Mouse (Mus musculus) cerebellum, postnatal 14 days (tissue): Measurements from ENCODE around the gene Serpine2.

Experiments
- DNase-seq, 2 experiments: peaks; one replicate each; pipeline ENCODE4 v3.0.0; 2021; ENCODE audit warnings: mixed read lengths in 2 of 2

Serpine2 gene

DNA sequence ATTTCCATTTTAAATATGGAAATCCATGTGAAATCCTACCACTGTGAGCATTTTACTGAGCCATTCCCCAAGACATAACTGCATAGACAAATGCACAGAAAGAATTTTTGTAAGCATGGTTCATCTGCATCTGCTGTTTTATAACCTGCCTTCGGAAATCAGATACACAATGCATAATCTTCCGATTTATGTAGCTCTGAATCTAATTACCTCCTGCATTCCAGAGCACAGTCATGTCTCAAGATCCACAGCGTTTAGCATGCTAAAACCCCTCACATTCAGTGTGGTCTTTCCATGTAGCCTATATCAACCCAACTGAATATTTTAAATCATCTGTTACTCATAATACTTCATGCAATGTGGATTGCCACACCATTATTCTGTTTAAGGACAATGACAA, 51.5 kb downstream of the Serpine2 start:
- no peak for DNase-seq

DNA sequence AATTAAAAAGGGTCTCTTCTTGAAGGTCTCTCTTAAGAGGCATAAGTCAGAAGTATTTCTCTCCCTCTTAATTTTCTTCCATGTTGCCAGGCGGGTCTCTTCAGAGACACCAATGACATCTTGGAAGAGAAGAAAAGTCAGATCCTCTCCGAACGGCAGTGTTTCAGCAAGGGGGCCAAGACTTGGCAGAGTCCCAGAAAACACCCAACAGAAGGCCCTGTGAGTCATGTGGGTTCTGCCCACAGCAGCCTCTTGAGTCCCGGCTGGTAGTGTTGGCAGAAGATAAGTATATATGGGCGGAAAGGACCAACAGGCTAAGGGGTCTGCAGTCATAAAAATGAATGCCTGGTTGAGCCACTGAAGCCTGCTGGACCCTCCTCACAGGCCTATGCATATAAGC, 54.1 kb downstream of the Serpine2 start:
- peak; percentile 26 to 43 for DNase-seq

DNA sequence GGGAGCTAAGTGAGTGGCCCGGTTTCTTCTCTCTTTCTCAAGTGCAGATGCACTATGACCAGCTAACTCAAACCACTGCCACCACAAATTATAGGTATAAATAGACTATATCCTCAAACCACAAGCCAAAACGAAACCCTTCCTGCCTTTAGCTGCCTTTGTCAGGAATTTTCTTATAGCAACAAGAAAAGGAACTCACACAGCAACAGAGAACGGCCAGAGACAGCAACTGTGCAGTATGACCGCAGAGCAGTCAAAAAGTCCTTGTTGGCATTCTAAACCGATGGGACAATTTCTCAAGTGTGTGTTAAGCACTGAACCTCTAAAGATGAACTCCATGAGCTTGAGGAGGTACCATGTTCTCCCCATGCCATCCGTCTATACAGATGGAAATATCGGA, 57.4 kb downstream of the Serpine2 start:
- DNase-seq, result no peak

DNA sequence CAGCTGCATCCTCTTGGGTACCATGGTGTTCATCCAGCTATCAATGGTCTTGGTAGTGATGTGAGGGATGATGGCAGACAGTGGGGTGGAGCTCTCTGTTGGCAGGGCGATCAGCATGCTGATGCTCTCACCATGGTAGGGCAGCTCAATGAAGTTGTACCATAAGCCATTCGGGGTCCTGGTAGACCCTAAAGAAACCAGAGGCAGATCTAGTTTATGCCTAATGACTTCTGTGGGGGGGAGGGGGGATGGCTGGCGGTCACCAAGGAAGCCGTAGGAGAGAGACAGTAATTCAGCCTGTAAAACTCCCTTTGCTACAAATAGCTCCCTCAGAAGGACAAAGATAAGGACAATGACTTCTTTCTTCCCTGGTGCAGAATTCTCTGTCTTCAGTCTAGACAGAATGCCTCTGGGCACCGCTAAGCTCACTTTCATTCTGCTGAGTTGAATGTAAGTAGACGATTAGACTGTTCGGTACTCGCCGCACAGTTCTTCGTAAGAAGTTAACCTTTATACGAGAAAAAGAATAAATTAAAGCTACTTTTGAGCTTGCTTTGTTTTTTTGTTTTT, 58.0 kb downstream of the Serpine2 start:
- DNase-seq, result no peak

DNA sequence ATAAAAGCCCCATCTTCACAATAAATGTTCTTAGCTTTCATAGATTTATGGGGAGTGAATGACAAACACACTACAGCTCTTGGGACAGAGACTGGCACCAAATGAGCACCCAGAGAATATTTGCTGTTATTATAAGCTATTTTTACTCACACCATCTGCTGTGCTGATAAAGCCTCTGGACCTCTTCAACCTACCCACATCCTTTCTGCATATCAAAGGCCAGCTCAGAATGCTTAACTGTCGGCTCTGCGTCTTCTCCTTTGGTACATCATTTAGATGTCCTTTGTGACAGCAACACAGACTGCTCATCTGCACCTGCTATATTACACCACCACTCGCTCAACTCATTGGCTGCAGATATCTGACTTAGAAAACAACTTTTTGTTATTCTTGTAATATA, 63.9 kb downstream of the Serpine2 start:
- no peak for DNase-seq

DNA sequence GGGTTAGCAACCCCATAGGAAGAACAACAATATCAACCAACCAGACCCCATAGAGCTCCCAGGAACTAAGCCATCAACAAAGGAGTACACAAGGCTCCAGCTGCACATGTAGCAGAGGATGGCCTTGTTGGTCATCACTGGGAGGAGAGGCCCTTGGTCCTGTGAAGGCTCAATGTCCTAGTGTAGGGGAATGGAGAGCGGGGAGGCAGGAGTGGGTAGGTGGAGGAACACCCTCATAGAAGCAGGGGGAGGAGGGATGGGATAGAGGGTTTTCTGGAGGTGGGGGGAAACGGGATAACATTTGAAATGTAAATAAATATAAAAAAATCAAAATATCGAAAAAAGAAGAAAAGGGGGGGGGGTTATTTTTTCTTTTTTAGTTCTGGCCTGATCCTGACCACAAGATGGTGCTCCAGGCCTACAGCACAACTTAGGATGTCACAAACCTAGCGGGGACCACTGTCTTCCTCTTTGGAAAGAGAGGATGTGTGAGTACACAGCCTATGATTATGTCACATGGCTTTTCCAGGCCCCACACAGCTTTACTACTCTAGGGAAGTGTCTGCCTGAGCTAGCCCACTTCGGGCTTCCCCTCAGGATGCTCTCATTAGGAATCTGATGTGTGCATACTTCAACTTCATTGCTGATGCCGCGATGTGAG, 74.6 kb downstream of the Serpine2 start:
- peak; percentile 53 to 66 for DNase-seq

DNA sequence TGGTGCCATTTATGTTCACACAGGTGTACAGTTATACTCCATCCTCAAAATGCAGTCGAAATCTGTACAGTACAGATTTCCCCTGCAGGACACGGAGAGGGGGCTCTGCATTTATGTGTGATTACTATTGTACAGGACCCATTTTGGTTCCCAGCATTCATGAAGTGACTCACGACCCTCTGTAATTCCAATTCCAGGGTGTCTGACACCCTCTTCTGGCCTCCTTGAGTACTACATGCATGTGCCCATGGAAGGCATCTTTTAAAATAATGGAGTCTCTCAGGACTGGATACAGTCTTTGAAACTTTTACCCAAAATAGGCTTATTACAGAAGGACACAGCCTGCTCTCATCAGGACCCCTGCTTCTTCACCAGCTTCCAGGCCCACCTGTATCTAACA, 78.5 kb downstream of the Serpine2 start:
- peak in 1 of 2 experiments; percentile 15 for DNase-seq

DNA sequence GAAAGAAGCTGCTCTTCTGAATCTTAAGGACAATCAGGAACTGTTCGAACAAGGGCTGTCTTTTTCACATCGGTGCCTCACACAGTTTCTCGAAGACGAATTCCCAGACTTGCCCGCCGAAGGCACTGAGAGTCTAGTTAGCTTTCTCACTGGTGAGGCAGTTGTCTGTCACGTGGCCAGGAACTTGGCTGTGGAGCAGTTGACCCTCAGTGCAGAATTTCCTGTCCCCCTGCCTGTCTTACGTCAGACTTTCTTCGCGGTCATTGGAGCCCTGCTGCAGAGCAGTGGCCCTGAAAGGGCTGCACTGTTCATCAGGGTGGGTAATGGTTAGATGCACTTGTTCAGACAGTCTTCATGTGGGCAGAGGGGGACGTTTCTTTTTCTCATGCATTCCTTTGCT, 83.0 kb downstream of the Serpine2 start:
- no peak for DNase-seq

DNA sequence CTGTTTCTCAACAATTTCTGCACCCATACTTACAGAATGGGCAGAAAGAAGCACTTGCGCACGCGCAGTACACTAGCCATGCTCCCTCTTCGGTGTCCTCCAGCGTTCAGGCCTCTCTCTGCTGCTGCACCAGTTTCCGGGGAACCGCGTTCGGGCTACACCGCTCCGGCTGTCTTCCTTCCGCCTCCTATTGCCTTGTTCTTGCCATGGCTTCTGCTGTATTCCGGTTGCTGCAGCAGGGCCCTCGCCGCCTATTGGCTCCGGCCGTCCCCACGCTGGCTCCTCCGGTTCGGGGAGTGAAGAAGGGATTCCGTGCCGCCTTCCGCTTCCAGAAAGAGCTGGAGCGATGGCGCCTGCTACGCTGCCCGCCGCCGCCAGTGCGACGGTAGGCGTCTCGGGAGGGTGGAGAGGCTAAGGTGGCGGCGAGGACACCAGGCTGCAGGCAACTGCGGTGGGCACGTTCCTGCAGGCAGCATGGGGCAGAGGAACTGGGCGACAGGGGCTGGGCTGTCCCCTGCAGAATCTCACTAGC, 85.0 kb downstream of the Serpine2 start, which contains the start of the genes Mrpl44 and Wdfy1:
TSS of gene Mrpl44 (plus strand) at position 92 of the 532 bp plus-strand sequence.
TSS of gene Wdfy1 (minus strand) at position 217 of the 532 bp plus-strand sequence.
- DNase-seq, result peak; percentile 98 to 100

DNA sequence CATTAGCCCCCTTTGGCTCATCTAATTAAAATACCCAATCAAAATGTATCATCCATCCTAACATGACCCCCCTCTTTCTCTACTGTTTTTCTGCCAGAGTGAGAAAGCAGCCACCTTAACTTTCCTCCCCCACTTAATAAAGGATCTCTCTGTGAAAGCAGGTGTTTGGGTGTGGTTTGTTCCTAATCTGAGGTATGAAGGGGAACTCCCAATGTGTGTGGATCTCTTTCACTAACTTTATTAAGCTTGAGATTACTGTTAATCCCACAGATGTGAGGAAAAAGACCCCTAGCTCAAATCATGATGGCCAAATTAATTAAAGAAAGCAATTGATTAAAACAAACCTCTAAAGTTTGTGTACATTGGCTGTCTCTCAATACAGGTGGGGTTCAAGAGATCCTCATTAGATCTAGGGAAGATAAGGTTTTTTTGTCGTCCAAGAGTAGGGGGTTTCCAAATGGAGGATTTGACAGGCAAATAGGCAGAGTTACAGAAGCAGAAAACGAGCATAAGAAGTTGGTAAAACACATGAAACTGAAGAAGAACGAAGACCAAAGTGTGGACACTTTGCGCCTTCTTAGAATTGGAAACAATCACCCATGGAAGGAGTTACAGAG, 86.7 kb downstream of the Serpine2 start:
- DNase-seq, result no peak

DNA sequence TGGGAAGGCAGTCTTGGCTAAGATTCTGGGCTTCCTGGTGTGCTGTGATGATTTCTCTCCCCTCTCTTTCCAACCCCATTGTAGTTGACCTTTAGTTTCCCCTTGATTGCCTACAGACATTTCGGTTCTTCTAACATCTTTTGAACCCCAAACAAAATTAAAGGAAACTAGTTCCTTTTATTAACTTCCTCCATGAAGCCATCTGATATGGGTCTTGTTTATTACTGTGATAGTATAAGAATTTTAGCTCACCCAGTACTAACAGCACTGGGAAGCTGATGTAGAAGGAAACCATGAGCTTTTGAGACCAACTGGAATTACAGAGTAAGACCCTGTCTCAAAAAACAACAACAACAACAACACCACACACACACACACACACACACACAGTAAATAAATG, 92.7 kb downstream of the Serpine2 start:
- no peak for DNase-seq

DNA sequence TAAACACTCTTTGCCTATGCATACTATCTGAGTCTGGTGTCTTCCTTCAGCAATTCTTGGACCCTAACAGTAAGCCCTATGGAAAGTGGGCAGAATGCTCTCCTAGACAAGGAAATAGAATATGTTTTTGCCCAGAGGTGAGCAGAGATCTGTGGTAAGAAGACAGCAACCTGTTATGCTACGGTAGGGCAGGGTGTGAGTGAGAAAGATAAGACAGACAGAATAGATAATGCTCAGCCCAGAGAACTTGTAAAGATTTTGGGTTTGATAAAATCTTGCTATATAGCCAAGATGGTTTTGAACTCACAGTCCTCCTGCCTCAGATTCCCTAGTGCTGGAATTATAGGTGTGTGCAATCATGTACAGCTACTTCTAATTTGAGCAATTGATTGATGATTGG, 96.5 kb downstream of the Serpine2 start:
- DNase-seq, result no peak

DNA sequence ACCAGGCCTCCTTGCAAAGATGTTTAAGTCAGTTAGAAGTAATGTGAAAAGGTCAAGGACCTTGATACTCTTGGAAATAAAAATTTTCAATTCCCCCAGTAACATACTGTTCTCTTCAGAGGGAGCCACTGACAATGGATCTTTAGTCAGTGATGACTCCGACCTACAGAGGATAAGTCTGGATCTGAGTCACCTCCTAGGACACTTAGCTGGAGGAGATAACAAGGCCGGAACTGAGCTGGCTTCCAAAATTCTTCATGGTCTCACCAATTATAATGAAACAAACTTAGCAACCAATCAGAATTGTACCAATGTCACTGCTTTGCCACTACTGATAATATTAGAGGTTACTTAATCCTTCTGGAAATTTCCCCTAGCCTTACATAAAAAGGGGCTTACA, 96.9 kb downstream of the Serpine2 start:
- DNase-seq, result no peak

DNA sequence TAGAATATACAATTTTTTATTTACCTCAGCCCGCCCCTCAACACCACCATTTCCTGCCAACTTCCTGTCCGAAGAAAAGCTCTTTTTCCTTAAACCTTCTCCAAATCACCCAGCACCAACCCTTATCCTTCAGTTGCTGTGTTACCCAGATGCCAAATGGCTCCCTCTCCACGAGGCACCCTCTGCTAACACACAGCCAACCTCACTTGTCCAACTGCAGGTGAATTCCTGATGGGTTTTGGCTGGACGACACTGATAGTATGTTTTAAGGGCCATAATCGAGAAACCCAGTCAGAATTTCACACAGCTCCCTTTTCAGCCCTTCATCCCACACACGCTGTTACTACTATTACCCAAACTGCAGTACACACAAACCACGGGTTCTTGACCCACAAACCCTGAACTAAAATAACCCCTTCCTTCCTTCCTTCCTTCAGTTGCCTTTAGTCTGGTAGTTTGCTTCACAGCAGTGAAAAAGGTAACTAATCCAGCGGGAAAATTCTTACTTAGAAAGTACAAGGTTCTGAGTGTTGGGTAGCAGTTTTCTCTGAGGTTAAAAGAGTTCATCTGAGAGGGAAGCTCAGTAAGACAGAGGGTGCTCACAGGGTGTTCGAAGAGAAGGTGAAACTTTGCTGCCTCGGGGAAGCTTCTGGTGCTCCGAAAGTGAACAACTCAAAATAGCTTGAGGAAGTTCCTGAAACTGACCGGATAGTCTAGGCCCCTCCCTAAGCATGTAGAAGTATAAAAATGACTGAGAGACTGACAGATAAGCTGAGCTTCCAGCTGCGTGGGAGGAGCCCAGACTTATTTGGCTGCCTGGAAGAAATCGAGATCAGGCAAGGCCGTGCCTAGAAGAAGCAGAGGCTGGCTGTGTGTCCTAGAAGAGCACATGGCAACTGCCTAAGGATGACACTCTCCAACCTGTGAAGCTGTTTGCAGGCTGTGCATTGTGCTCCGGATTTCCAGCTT, 98.4 kb downstream of the Serpine2 start:
- peak; percentile 10 to 20 for DNase-seq

DNA sequence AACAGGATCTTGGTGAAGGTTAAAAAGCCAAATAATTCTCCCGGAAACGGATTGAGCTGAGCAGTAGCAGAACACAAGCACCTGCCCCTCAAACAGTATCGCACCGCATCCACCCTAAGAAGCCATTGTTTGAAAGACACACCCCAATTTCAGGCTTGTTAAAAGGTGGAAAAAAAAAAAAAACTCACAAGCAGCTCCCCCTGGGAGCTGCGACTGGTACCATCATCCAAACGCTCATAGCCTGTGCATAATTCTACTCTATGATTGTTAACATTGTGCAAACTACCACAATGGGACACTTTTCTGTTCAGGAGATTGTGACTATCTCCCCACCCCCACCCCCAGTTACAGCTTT, 99.1 kb downstream of the Serpine2 start:
- DNase-seq, result no peak

DNA sequence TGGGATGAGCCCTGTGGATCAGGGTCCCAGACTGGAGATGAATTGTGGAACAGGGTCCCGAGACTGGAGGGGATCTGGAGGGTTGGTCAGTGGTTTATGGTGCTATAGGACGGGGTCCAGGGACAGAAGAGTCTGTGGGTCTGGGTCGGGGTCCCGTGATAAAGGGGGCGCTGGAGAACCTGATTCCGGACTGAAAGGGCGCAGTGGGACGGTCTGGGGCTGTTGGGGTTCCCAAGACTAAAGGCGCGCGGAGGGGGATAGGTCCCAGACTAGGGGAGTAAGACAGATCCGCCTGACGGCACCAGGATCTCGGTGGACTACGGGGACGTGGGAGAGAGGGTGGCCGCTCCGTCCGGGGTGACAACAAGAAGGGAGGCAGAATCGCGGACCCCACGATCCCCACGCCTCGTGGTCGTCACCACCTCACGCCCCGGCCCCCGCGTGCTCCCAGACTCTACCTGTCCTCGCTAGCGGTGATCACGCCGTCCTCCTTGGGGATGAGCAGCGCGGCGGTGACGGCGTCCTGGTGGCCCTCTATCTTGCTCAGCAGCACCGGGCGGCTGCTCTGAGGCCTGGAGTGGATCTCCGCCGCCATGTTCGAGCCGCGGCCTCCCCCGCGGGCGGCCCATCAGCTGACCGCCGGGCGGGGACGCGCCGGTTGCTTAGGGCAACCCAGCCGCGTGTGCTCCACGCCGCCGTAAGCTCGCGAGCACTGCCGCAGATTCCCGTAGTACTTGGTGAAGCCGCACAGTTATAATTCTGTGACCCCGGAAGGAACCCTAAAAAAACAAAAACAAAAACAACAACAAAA, 99.7 kb downstream of the Serpine2 start:
- peak; percentile 85 to 89 for DNase-seq

DNA sequence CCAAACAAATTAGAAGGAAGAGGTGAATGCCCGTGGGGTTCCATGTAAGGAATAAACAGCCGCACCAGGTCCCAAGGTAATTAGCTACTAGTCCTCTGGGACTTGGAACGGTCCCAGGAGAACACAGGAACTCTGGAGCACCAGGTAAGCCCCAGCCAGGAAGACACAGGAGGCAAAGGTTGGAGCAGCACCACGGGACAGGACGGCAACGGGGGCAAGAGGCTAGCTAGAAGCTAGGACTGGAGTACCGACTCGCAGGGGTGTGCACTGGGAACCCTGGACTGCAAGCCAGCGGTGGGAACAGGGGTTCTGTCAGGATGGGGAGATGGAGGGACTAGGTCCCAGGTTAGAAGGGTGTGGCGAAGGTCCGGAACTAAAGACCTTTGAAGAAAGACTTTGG, 100.3 kb downstream of the Serpine2 start:
- peak; percentile 25 to 28 for DNase-seq

DNA sequence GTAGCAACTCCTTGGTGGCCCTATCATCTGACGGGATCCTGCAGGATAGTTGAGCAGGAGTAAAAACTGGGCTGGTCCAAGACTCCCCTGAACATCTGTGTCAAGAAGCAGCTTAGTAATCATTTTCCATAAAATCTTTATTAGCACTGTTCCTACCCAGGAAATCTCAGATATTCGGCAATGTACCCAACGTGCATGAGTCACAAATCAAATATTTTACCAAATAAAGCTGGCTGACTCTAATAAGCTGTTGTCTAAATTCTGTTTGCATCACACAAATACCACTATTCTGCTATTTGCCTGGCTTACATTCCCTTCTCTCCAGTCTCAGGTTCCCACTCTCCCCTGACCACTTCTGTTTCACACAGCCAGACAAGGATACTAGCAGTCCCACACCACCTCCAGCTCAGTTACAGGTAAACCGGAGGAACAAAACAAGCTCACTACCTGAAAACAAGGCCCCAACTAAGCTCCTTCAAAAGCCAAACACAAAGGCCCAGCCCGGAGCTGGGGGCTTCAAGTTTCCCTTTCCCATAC, 101.5 kb downstream of the Serpine2 start:
- DNase-seq, result no peak

DNA sequence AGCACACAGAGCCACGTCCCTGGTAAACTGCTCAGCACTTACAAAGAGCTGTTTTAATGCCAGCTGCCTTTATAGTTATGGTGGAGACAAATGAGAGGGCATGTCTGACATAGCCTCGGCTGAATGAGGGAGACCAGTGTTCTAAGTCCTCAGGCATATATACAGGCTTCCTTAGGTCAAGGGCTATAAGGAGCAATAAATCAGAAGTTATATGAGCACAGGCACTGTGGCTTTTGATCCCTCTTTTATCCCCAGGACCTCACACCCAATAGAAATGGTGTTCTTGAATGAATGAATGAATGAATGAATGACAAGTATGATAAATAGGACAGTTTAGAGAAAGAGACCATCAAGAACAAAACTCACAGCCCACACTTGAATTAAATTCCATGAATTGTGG, 102.0 kb downstream of the Serpine2 start:
- DNase-seq, result no peak

DNA sequence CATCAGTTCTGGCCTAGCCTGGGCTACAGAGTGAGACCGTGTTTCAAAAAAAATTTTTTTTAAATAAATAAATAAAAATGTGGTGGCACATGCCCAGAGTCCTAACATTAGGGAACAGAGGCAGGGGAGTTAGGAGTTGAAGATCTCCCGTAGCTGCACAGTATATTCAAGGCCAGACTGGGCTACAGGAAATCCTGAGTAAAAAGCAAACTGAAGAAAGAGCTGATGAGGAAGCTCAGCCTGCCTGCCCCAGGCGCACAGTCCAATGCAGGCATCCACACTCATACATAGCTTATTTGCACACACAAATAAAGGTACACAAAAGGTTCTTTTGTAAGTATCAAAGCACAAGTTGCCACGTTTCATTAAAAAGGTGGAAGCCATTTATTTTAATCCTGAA, 103.4 kb downstream of the Serpine2 start:
- no peak for DNase-seq

DNA sequence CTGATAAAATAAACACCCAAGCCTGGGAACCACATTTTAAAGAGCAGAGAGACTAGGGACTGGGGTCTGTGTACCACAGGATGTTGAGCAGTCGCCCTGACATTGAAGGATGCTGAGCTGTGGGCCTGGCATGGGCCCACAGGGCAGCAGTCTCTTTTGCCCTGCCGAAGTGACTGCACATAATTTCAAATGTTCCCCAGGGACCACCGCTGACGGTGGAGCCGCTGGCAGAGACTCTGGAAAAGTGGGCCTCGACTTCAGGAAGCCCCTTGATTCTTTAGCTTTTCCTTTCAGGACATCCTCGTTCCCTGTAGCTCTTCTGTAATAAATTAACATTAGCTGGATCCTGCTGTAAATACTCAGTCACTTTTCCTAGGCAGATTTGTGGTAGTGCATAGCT, 103.8 kb downstream of the Serpine2 start:
- no peak for DNase-seq

DNA sequence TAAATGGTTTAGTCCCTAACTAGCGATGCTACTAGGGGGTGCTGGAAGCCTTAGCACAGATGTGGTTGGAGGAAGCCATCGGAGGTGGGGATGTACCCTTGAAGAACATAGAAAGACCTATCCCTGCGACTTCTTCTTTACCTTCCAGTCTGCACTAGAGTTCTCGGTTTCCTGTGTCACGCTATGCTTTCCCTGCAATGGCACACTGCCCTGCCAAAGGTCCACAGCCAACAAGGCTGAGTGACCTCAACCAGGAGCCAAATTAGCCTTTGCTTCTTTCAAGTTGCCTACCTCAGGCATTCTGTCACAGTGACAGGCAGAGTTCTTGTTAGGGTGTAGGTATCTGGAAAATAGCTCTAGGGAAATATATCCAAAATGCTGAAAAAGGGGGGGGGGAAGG, 104.6 kb downstream of the Serpine2 start:
- no peak for DNase-seq
